Mouse (Mus musculus) brain, embryonic 14.5 days (tissue): Measurements from ENCODE around the gene Nxn.

ENCODE experiments used
- CTCF ChIP-seq: fragments of 200-500 bp; IDR thresholded peaks from 2 replicates; pipeline ENCODE4 v1.5.1; 2012; ENCODE audit warnings: inconsistent platforms, mild to moderate bottlenecking, moderate library complexity, borderline replicate concordance; ENCODE audit not compliant: insufficient read depth, insufficient read length; ENCODE audit errors: extremely low read depth
- POLR2A ChIP-seq: fragments of 200-500 bp; IDR thresholded peaks from 2 replicates; pipeline ENCODE4 v1.6.1; 2012; ENCODE audit warnings: mild to moderate bottlenecking, inconsistent platforms, borderline replicate concordance; ENCODE audit not compliant: poor library complexity, insufficient read depth, insufficient read length, severe bottlenecking; ENCODE audit errors: extremely low read depth

GRCm38 (mm10) chr11:76224631-76225030 is 174.3 kb downstream of the Nxn start:
- TF ChIP-seq POLR2A (no peak), CTCF (no peak)
